Mouse (Mus musculus): ENCODE results near the gene Epha4. TPM values are rescaled to one million over a fixed set of nuclear protein-coding genes. Genes with fewer than 3 reads are reported as not detected.
A peak's percentile ranks its signal among the peaks of the same experiment; 100 is the strongest.

Epha4 gene
- total and polyA plus RNA-seq, 3 experiments = 3.9 to 26.0 (median 13.0) TPM

DNA sequence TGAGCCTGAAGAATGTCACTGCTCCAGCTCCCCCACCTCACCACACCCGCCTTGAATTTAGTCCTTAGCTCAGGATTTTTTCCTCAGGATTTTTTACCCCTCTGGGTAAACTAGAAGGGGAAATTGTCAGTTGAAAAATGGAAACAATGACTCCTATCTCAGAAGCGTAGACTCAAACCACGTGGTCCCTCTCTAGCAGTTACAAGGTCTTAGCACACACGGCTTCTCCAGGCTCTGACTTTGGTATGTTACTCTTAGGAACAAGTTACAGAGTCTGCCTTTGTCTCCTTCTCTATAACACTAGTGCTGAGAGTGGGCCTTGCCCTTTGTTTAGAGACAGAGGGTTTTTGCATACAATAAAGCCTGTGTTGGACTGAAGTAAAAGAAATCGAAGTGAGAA, 175.2 kb downstream of the Epha4 start:
- no peaks in the 10 kb centered on the region for H3K36me3 ChIP-seq (replicated peaks in 1 of 2; ENCODE audit: control insufficient read depth in 1 of 2, insufficient read depth in 1 of 2, low read length in 1 of 2)
- no peaks in the 10 kb centered on the region for H3K79me2 ChIP-seq (replicated peaks; ENCODE audit: control insufficient read depth, extremely low read depth, insufficient read depth, poor library complexity, severe bottlenecking)
- TF ChIP-seq HCFC1 (IDR thresholded peaks at IDR 0.05; ENCODE audit: low read depth, low read length) (no peak), USF1 (IDR thresholded peaks at IDR 0.05; ENCODE audit: low read depth, low read length) (no peak), USF2 (conservative IDR thresholded peaks at IDR 0.05; ENCODE audit: low read depth, low read length) (0 out of 2 replicates have a peak, but pooled peaks have one; percentile 17), MYC (IDR thresholded peaks at IDR 0.05; ENCODE audit: low read depth, low read length) (peak; percentile 30; the same call in 1 of the 2 replicates), MAX (IDR thresholded peaks at IDR 0.05; ENCODE audit: low read length) (peak; percentile 93), JUN (IDR thresholded peaks at IDR 0.05; ENCODE audit: insufficient read depth, low read depth, low read length) (peak; percentile 27)
- no peak overlapping the region for H3K27ac ChIP-seq (ENCODE audit: insufficient read depth, low read depth)
- H3K4me3 ChIP-seq (replicated peaks in 1 of 3; ENCODE audit: low read depth in 2 of 3, low read length in 2 of 3, poor library complexity in 1 of 3) = no peak overlapping the region
- peaks cover 0 to 12% of the 10 kb centered on the region in 2 experiments; a peak in 2 of 4 replicates for H3K4me1 ChIP-seq (ENCODE audit: control insufficient read depth in 1 of 2, insufficient read depth in 2 of 2)
- no peak overlapping the region for H3K4me2 ChIP-seq (ENCODE audit: insufficient read depth, low read depth, poor library complexity, severe bottlenecking)
- no peak for DNase-seq (ENCODE audit: extremely low read depth)
- dilution Hi-C loops (cut with MboI; ENCODE audit: extremely low pct_ligation_motif_present, extremely low pct_unique_long_range_greater_than_20kb, low sequenced_read_pairs) = no loop called here
- H3K9ac ChIP-seq (ENCODE audit: insufficient read depth, low read depth) = no peak overlapping the region
- in situ Hi-C loops (cut with MboI; ENCODE audit: low pct_ligation_motif_present, low pct_unique_long_range_greater_than_20kb, low sequenced_read_pairs) = no loop called here
- no peaks in the 10 kb centered on the region for H3K9me3 ChIP-seq (replicated peaks; ENCODE audit: low read length)
- no peaks in the 10 kb centered on the region for H3K27me3 ChIP-seq (replicated peaks)

- H3K4me1 ChIP-seq (ENCODE audit: control insufficient read depth in 1 of 2, insufficient read depth in 2 of 2) = peaks cover 0 to 12% of the 10 kb centered on the region in 2 experiments; a peak in 2 of 4 replicates
- dilution Hi-C loops (cut with MboI; ENCODE audit: extremely low pct_ligation_motif_present, extremely low pct_unique_long_range_greater_than_20kb, low sequenced_read_pairs) (no loop called here), in situ Hi-C loops (cut with MboI; ENCODE audit: low pct_ligation_motif_present, low pct_unique_long_range_greater_than_20kb, low sequenced_read_pairs) (no loop called here)
- no peak for DNase-seq (ENCODE audit: extremely low read depth)
- H3K4me2 ChIP-seq (ENCODE audit: insufficient read depth, low read depth, poor library complexity, severe bottlenecking) = no peak overlapping the region
- H3K27me3 ChIP-seq (replicated peaks) = no peaks in the 10 kb centered on the region
- TF ChIP-seq MEF2A (IDR thresholded peaks at IDR 0.05; ENCODE audit: borderline replicate concordance, low read depth, low read length) = no peak
- TF ChIP-seq HCFC1 (IDR thresholded peaks at IDR 0.05; ENCODE audit: low read depth, low read length) = no peak
- TF ChIP-seq POLR2A (IDR thresholded peaks at IDR 0.05; ENCODE audit: low read depth, low read length) = no peak
- no peak for TF ChIP-seq ZMIZ1 (IDR thresholded peaks at IDR 0.05; ENCODE audit: low read depth, low read length)
- TF ChIP-seq KAT2A (IDR thresholded peaks at IDR 0.05; ENCODE audit: insufficient replicate concordance, low read length) = no peak
- no peak for TF ChIP-seq JUND (conservative IDR thresholded peaks at IDR 0.05; ENCODE audit: low read depth, low read length)
- no peak for TF ChIP-seq ZNF384 (IDR thresholded peaks at IDR 0.05; ENCODE audit: low read depth, low read length)
- TF ChIP-seq ZC3H11A (IDR thresholded peaks at IDR 0.05; ENCODE audit: low read depth, low read length) = no peak
- no peak for TF ChIP-seq ETS1 (conservative IDR thresholded peaks at IDR 0.05; ENCODE audit: low read depth, low read length)
- no peak for TF ChIP-seq MAFK (IDR thresholded peaks at IDR 0.05; ENCODE audit: insufficient replicate concordance, low read length)
- no peak for TF ChIP-seq ELF1 (IDR thresholded peaks at IDR 0.05; ENCODE audit: low read depth, low read length)
- no peak for TF ChIP-seq USF2 (conservative IDR thresholded peaks at IDR 0.05; ENCODE audit: low read depth, low read length)
- no peak for TF ChIP-seq NRF1 (IDR thresholded peaks at IDR 0.05; ENCODE audit: low read depth, low read length)
- no peaks in the 10 kb centered on the region for H3K36me3 ChIP-seq (replicated peaks in 1 of 2; ENCODE audit: control insufficient read depth in 1 of 2, insufficient read depth in 1 of 2, low read length in 1 of 2)
- no peaks in the 10 kb centered on the region for H3K79me2 ChIP-seq (replicated peaks; ENCODE audit: control insufficient read depth, extremely low read depth, insufficient read depth, poor library complexity, severe bottlenecking)
- no peak overlapping the region for H3K9ac ChIP-seq (ENCODE audit: insufficient read depth, low read depth)
- no peak overlapping the region for H3K4me3 ChIP-seq (replicated peaks in 1 of 3; ENCODE audit: low read depth in 2 of 3, low read length in 2 of 3, poor library complexity in 1 of 3)
- H3K9me3 ChIP-seq (replicated peaks; ENCODE audit: low read length) = no peaks in the 10 kb centered on the region
- no peak overlapping the region for H3K27ac ChIP-seq (ENCODE audit: insufficient read depth, low read depth)
Observed at GRCm38 (mm10) chr1:77338346-77338745, 176.5 kb downstream of the Epha4 start.
